ENCODE assay signal across 8 mouse cellular contexts in genomic region chr11:108752301-108752700, GRCm38 (mm10).
DNase-seq lines count a peak whose midpoint lies in the region; ATAC-seq and TF ChIP-seq lines count a peak whose summit lies in the region.

No protein-coding gene starts in this region.

- H3K27me3 ChIP-seq in liver, adult 2 months (ENCODE audit: control insufficient read depth, insufficient read depth, low read length) = no peaks in the 10 kb centered on the region
- no peaks in the 10 kb centered on the region for H3K27me3 ChIP-seq in liver, embryonic 12.5 days (replicated peaks)
- H3K27me3 ChIP-seq in forebrain, embryonic 12.5 days = no peaks in the 10 kb centered on the region
- H3K27me3 ChIP-seq in liver, postnatal 0 days (ENCODE audit: insufficient read depth, low read length) = no peaks in the 10 kb centered on the region

- H3K27ac ChIP-seq in liver, adult 2 months (replicated peaks; ENCODE audit: insufficient read depth, low read depth, low read length) = no peak overlapping the region
- no peak overlapping the region for H3K27ac ChIP-seq in liver, embryonic 12.5 days
- H3K27ac ChIP-seq in forebrain, embryonic 12.5 days = peak overlapping the region; percentile 70; the same call in 1 of the 2 replicates
- no peak overlapping the region for H3K27ac ChIP-seq in liver, postnatal 0 days (ENCODE audit: low read depth)

- no peak overlapping the region for H3K4me3 ChIP-seq in liver, adult 2 months (ENCODE audit: insufficient read depth, low read depth, low read length)
- no peak overlapping the region for H3K4me3 ChIP-seq in liver, embryonic 12.5 days
- H3K4me3 ChIP-seq in forebrain, embryonic 12.5 days (replicated peaks) = no peak overlapping the region
- H3K4me3 ChIP-seq in liver, postnatal 0 days (ENCODE audit: low read depth, low read length) = no peak overlapping the region

- H3K36me3 ChIP-seq in liver, adult 2 months (ENCODE audit: control insufficient read depth, insufficient read depth, low read length) = no peaks in the 10 kb centered on the region
- H3K36me3 ChIP-seq in liver, embryonic 12.5 days = no peaks in the 10 kb centered on the region
- H3K36me3 ChIP-seq in forebrain, embryonic 12.5 days (replicated peaks) = no peaks in the 10 kb centered on the region
- H3K36me3 ChIP-seq in liver, postnatal 0 days (replicated peaks; ENCODE audit: insufficient read depth, low read length) = no peaks in the 10 kb centered on the region

- no peak overlapping the region for H3K9ac ChIP-seq in liver, adult 2 months (ENCODE audit: low read depth, low read length)
- H3K9ac ChIP-seq in liver, embryonic 12.5 days = no peak overlapping the region
- no peak overlapping the region for H3K9ac ChIP-seq in forebrain, embryonic 12.5 days
- no peak overlapping the region for H3K9ac ChIP-seq in liver, postnatal 0 days (replicated peaks)

- no peaks in the 10 kb centered on the region for H3K79me2 ChIP-seq in liver, adult 2 months (ENCODE audit: control insufficient read depth, insufficient read depth, low read length)

- no peak for ATAC-seq in liver, embryonic 12.5 days
- peak; percentile 46; the same call in 1 of the 2 replicates for ATAC-seq in forebrain, embryonic 12.5 days (ENCODE audit: low FRiP score)
- ATAC-seq in liver, postnatal 0 days = peak; percentile 84
- ATAC-seq in erythroblast, adult 5-6 weeks (replicated peaks; ENCODE audit: low FRiP score, poor library complexity, severe bottlenecking) = no peak

- 9% methylated on average over 7 of the region's 7 CpGs for WGBS in liver, adult 2 months
- 47% methylated on average over 7 of the region's 7 CpGs for WGBS in liver, embryonic 12.5 days (ENCODE audit: insufficient replicate concordance)
- 52% methylated on average over 7 of the region's 7 CpGs for WGBS in forebrain, embryonic 12.5 days
- WGBS in liver, postnatal 0 days (ENCODE audit: insufficient replicate concordance) = 26% methylated on average over 7 of the region's 7 CpGs

- no peak for TF ChIP-seq EP300 in liver, postnatal 0 days (IDR thresholded peaks at IDR 0.05; ENCODE audit: low read depth)

- no peak overlapping the region for H3K4me2 ChIP-seq in liver, embryonic 12.5 days
- H3K4me2 ChIP-seq in forebrain, embryonic 12.5 days = no peak overlapping the region
- no peak overlapping the region for H3K4me2 ChIP-seq in liver, postnatal 0 days (ENCODE audit: low read depth, low read length)

- H3K9me3 ChIP-seq in liver, embryonic 12.5 days (replicated peaks) = no peaks in the 10 kb centered on the region
- H3K9me3 ChIP-seq in forebrain, embryonic 12.5 days = no peaks in the 10 kb centered on the region
- H3K9me3 ChIP-seq in liver, postnatal 0 days (ENCODE audit: low read length) = no peaks in the 10 kb centered on the region

- TF ChIP-seq CTCF in liver, adult 2 months (IDR thresholded peaks at IDR 0.05; ENCODE audit: low read depth, low read length) = 0 out of 2 replicates have a peak, but pooled peaks have one; percentile 22
- no peak for TF ChIP-seq CTCF in liver, postnatal 0 days (IDR thresholded peaks at IDR 0.05; ENCODE audit: low read depth)

- no peak for TF ChIP-seq POLR2A in liver, adult 2 months (IDR thresholded peaks at IDR 0.05; ENCODE audit: extremely low read depth, insufficient read depth, low read length)

- H3K4me1 ChIP-seq in liver, adult 2 months (ENCODE audit: control insufficient read depth, insufficient read depth, low read length) = peaks cover 7% of the 10 kb centered on the region
- H3K4me1 ChIP-seq in liver, embryonic 12.5 days = no peaks in the 10 kb centered on the region
- H3K4me1 ChIP-seq in forebrain, embryonic 12.5 days = peaks cover 10% of the 10 kb centered on the region
- H3K4me1 ChIP-seq in liver, postnatal 0 days (ENCODE audit: insufficient read depth) = no peaks in the 10 kb centered on the region

- peak; percentile 95 for DNase-seq in liver, adult 2 months (ENCODE audit: extremely low read depth, low read depth, low spot score)
- DNase-seq in adrenal gland, postnatal 14 days = peak; percentile 91
- peak; percentile 82 to 84 for DNase-seq in heart, postnatal 10 days
- peak; percentile 64 for DNase-seq in liver, postnatal 0 days
- peak; percentile 33 for DNase-seq in right cerebral cortex, postnatal 14 days

- intact Hi-C loops in heart, postnatal 10 days (cut with DNase I) = loop anchor here (5.0 kb wide), 1 partner anchor 170 kb away; the partner anchor contains the start of gene Axin2

Comparison
In these comparisons a context has a peak if more than half of its experiments do, and no peak if none do; other contexts are left out.
1. ATAC-seq: peak in forebrain, embryonic 12.5 days (single experiment) and liver, postnatal 0 days (single experiment); none in liver, embryonic 12.5 days (single experiment) and erythroblast, adult 5-6 weeks (single experiment).
2. DNase-seq: peak in every context shown above with its lines; median percentile 95 in liver, adult 2 months; 91 in adrenal gland, postnatal 14 days; 83 in heart, postnatal 10 days; 64 in liver, postnatal 0 days; 33 in right cerebral cortex, postnatal 14 days.